Mouse (Mus musculus) thymus, adult 2 months (tissue): Measurements from ENCODE around the gene Macf1. TPM values are rescaled to one million over a fixed set of nuclear protein-coding genes. Genes with fewer than 3 reads are reported as not detected.
A peak's percentile ranks its signal among the peaks of the same experiment; 100 is the strongest.

Experiments
- DNase-seq: peaks from one replicate; pipeline ENCODE4 v3.0.0; 2021
- H3K27ac ChIP-seq: fragments of 200-500 bp; 2 replicates; pipeline ENCODE4 v1.5.1; 2012; ENCODE audit warnings: low read length, control low read depth; ENCODE audit not compliant: control insufficient read depth, insufficient read depth
- H3K27me3 ChIP-seq: fragments of 200-500 bp; 2 replicates; pipeline ENCODE4 v1.6.1; 2012; ENCODE audit warnings: mild to moderate bottlenecking, low read length, moderate library complexity, mixed read lengths; ENCODE audit not compliant: control insufficient read depth, insufficient read depth
- H3K36me3 ChIP-seq: fragments of 200-500 bp; 2 replicates; pipeline ENCODE4 v1.6.1; 2012; ENCODE audit warnings: mild to moderate bottlenecking, low read length, moderate library complexity; ENCODE audit not compliant: control insufficient read depth, insufficient read depth
- H3K4me1 ChIP-seq: fragments of 200-500 bp; replicated peaks from 2 replicates; pipeline ENCODE4 v1.6.1; 2012; ENCODE audit warnings: low read length; ENCODE audit not compliant: control insufficient read depth, insufficient read depth
- H3K4me3 ChIP-seq: fragments of 200-500 bp; 2 replicates; pipeline ENCODE4 v1.5.1; 2012; ENCODE audit warnings: mild to moderate bottlenecking, low read length, control low read depth, moderate library complexity; ENCODE audit not compliant: control insufficient read depth, insufficient read depth
- CTCF ChIP-seq: fragments of 200-500 bp; IDR thresholded peaks from 2 replicates; pipeline ENCODE4 v1.5.1; 2012; ENCODE audit warnings: mild to moderate bottlenecking, control low read depth, low read length, moderate library complexity, borderline replicate concordance; ENCODE audit not compliant: control insufficient read depth, poor library complexity, insufficient read depth; ENCODE audit errors: extremely low read depth
- POLR2A ChIP-seq: fragments of 200-500 bp; IDR thresholded peaks from 2 replicates; pipeline ENCODE4 v1.6.1; 2012; ENCODE audit warnings: mild to moderate bottlenecking, low read length, control low read depth, moderate library complexity; ENCODE audit not compliant: control insufficient read depth, poor library complexity, insufficient read depth; ENCODE audit errors: extremely low read depth
- WGBS: fragments of 180-500 bp; shearing (Covaris S2); methylation state at CpG from one replicate; pipeline ENCODE4 v1.1.7; 2018; 5-methylcytosine and 5-hydroxymethylcytosine counted together
- polyA plus RNA-seq: library from polyadenylated mRNA; depleted of rRNA; stranded (reverse); fragments of >200 nt; gene quantifications from 2 replicates; pipeline ENCODE4 v1.2.3, GENCODE M21; 2012; rRNA removed

The Macf1 gene
- 104 and 121 TPM in 2 replicates for polyA plus RNA-seq

- 88% methylated on average over 3 of the region's 3 CpGs for WGBS
- Histone ChIP-seq H3K36me3 (no peaks in the 10 kb centered on the region), H3K4me1 (peaks cover 13% of the 10 kb centered on the region), H3K4me3 (no peak within 1 kb of the TSS), H3K27ac (no peak within 1 kb of the TSS), H3K27me3 (peaks cover 20% of the 10 kb centered on the region)
- DNase-seq: no peak
- TF ChIP-seq POLR2A (no peak), CTCF (no peak)
Observed at GRCm38 (mm10) chr4:123684260-123684659, at the start of gene Macf1. TSS of gene Macf1 (minus strand) at chr4:123684360.

- H3K27ac ChIP-seq: no peak overlapping the region
- H3K4me3 ChIP-seq: no peak overlapping the region
- no peak for DNase-seq
- TF ChIP-seq CTCF (no peak), POLR2A (no peak)
- H3K4me1 ChIP-seq: no peaks in the 10 kb centered on the region
- peaks cover 36% of the 10 kb centered on the region for H3K36me3 ChIP-seq
- H3K27me3 ChIP-seq: no peaks in the 10 kb centered on the region
- WGBS: 97% methylated on average over 9 of the region's 9 CpGs
Observed at GRCm38 (mm10) chr4:123733532-123733931, 49.4 kb upstream of the Macf1 start.

DNA sequence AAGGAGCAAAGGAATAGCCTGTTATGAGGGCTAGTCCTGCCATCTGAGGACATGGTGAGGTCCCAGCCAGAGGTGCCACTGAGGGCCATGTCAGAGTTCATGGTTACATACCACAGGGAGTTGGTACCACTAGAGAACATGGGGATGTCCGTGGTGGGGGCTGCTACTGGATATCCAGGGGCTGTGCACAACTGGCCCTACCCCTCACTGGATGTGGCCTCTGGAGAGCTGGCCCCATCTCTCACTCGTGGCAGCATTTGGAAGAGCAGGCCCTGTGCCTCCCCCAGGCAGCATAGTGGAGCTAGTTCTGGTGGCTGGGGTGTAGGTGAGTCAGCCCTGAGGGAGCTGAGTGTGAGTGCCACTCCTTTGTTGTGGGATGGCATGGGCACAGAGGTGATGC is 48.8 kb upstream of the Macf1 start:
- TF ChIP-seq CTCF (no peak), POLR2A (no peak)
- 91% methylated on average over 2 of the region's 2 CpGs for WGBS
- H3K27ac ChIP-seq: no peak overlapping the region
- H3K4me1 ChIP-seq: no peaks in the 10 kb centered on the region
- no peaks in the 10 kb centered on the region for H3K27me3 ChIP-seq
- H3K4me3 ChIP-seq: no peak overlapping the region
- no peak for DNase-seq
- H3K36me3 ChIP-seq: peaks cover 30% of the 10 kb centered on the region

- Histone ChIP-seq H3K4me3 (no peak overlapping the region), H3K27ac (no peak overlapping the region), H3K36me3 (peaks cover 24% of the 10 kb centered on the region), H3K27me3 (no peaks in the 10 kb centered on the region), H3K4me1 (no peaks in the 10 kb centered on the region)
- TF ChIP-seq CTCF (no peak), POLR2A (no peak)
- DNase-seq: no peak
- WGBS: 97% methylated on average over 4 of the region's 4 CpGs
Observed at GRCm38 (mm10) chr4:123732163-123732910, 48.2 kb upstream of the Macf1 start.

DNA sequence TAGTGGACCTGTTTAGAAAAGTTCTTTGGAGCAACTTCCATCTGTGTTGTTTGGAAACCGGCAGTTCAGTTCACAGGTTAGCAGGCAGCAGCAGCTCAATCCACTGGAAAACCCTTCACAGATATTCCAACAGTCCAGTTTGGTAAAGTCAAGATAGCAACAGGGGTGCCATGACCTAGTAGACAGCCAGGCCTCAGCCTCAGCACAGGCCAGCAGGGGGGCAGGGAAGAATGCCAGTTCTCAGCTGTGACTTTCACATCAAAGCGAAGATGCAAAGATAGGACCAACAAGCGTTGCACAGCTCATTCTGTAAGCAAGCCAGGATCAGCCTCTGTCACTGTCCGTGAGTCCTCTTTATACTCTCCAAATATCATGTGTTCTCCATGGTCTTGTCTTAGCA is 37.6 kb upstream of the Macf1 start:
- TF ChIP-seq POLR2A (no peak), CTCF (no peak)
- Histone ChIP-seq H3K4me3 (no peak overlapping the region), H3K27ac (no peak overlapping the region), H3K4me1 (peaks cover 7% of the 10 kb centered on the region), H3K36me3 (no peaks in the 10 kb centered on the region), H3K27me3 (no peaks in the 10 kb centered on the region)
- DNase-seq: no peak
- WGBS: 83% methylated on average over 4 of the region's 4 CpGs

DNA sequence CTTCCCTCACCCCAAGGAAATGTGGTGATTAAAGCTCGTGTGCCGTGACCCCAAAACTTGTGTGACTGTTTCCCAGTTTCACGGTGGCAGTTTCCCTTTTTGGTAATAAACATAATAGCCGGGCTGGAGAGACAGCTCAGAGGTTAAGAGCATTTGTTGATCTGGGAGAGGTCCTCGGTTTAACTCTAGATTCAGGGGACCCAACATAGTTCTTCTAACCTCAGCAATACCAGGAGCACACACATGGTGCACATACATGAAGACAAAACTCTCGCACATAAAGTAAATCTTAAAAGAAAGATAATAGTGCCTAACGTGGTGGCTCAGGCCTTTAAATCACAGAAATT is 34.2 kb upstream of the Macf1 start:
- H3K27ac ChIP-seq: peak overlapping the region; percentile 59
- TF ChIP-seq POLR2A: no peak
- TF ChIP-seq CTCF: no peak
- WGBS: 15% methylated on average over 7 of the region's 7 CpGs
- peaks cover 16% of the 10 kb centered on the region; the same call in 1 of the 2 replicates for H3K36me3 ChIP-seq
- no peaks in the 10 kb centered on the region for H3K27me3 ChIP-seq
- peak overlapping the region; percentile 64 for H3K4me3 ChIP-seq
- DNase-seq: no peak
- peaks cover 7% of the 10 kb centered on the region for H3K4me1 ChIP-seq
